Mouse (Mus musculus): ENCODE results near the gene Olfr482.

The Olfr482 gene

GRCm38 (mm10) chr7:108097486-108097885 is at the start of gene Olfr482:
Olfr482 (minus strand) TSS chr7:108097586.
- DNase-seq, result no peak

GRCm38 (mm10) chr7:108127349-108127748 is 30.0 kb upstream of the Olfr482 start, which contains the start of gene Olfr484:
Olfr484 (minus strand) TSS chr7:108127449.
- no peak for DNase-seq

- DNase-seq, result no peak
Measured at GRCm38 (mm10) chr7:108121416-108121815, 24.0 kb upstream of the Olfr482 start.

- DNase-seq, result no peak
Measured at GRCm38 (mm10) chr7:108120681-108121080, 23.3 kb upstream of the Olfr482 start.

- no peak for DNase-seq
Measured at GRCm38 (mm10) chr7:108100549-108100948, 3.2 kb upstream of the Olfr482 start, which contains the start of gene Olfr483. Olfr483 (plus strand) TSS chr7:108100849.

GRCm38 (mm10) chr7:108079555-108079954 is 17.8 kb downstream of the Olfr482 start, which contains the start of gene Olfr481:
Olfr481 (plus strand) TSS chr7:108079855.
- no peak for DNase-seq

- no peak for DNase-seq
Measured at GRCm38 (mm10) chr7:108067246-108067645, 30.1 kb downstream of the Olfr482 start, which contains the start of gene Olfr480. Olfr480 (minus strand) TSS chr7:108067346.

GRCm38 (mm10) chr7:108050393-108050792 is 47.0 kb downstream of the Olfr482 start, which contains the start of gene Olfr479:
Olfr479 (plus strand) TSS chr7:108050693.
- no peak for DNase-seq

All from lung, postnatal 36 days (tissue).